Mouse (Mus musculus): ENCODE results near the gene Pdlim5. TPM values are rescaled to one million over a fixed set of nuclear protein-coding genes. Genes with fewer than 3 reads are reported as not detected.
"Not testable (repeated sequence)": the region's sequence is repeated elsewhere in the genome, so short reads cannot be mapped to it uniquely, and the experiment has no call there.

The Pdlim5 gene
- polyA plus RNA-seq (2014; fragmentation: Nextera tagmentation; extraction: Ambion mirVana) = 15.3 and 15.6 TPM in 2 replicates

DNA sequence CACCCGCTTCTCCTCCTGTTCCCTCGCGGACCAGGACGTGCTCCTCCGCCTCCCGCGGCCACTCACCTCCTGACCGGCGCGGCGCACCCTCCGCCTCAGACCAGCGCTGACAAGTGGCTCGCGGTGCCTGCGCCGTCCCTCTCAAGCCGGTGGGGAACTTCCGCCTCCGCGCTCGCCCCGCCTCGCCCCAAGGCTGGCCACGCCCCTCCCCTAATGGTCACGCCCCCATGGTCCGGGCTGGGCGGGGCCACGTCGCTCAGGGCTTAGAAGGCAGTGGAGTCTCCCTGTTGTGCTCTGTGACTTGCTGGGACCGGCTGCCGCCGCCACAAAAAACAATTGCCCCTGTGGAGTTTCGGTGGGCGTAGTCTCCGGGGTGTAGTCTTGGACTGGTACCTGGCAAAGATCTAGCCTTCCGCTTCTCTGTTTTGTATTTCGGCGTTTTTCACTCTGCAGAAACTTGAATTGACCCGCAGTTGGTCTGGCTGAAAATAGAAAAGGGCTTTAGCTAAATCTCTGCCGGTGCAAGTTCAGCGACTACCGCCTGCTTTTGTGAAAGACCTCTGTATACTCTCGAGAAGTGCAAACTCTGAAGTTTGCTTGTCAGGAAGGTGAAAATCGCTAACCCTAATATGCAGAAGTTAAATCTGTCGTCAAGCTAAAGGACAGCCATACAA, at the start of gene Pdlim5:
Gene Pdlim5, minus strand, starts transcription at position 177 of the 674 bp plus-strand sequence.
- Histone ChIP-seq H3K4me3 (ENCODE audit: low read depth, low read length) (peak within 1 kb of the TSS; percentile 70), H3K4me2 (ENCODE audit: low read depth, severe bottlenecking) (peak within 1 kb of the TSS; percentile 84), H3K9ac (ENCODE audit: low read length) (peak within 1 kb of the TSS; percentile 63), H3K27me3 (ENCODE audit: control insufficient read depth, insufficient read depth, low read length) (0 out of 2 replicates have a peak, but pooled peaks cover 6% of the 10 kb centered on the region), H3K36me3 (ENCODE audit: control insufficient read depth, insufficient read depth, low read length) (no peaks in the 10 kb centered on the region), H3K9me3 (ENCODE audit: control insufficient read depth, low read length) (no peaks in the 10 kb centered on the region), H3K27ac (replicated peaks; ENCODE audit: low read depth, low read length) (0 out of 2 replicates have a peak within 1 kb of the TSS, but pooled peaks have one; percentile 14), H3K4me1 (ENCODE audit: control insufficient read depth, insufficient read depth, low read length) (no peaks in the 10 kb centered on the region)
- DNase-seq (ENCODE audit: low spot score) (peak; percentile 97), ATAC-seq (ENCODE audit: insufficient number of reproducible peaks, low FRiP score, low TSS enrichment, low read depth) (peak; percentile 99)
- WGBS = under 1% methylated on average over 45 of the region's 46 CpGs

- Histone ChIP-seq H3K27me3 (ENCODE audit: control insufficient read depth, insufficient read depth, low read length) (no peaks in the 10 kb centered on the region), H3K9me3 (ENCODE audit: control insufficient read depth, low read length) (no peaks in the 10 kb centered on the region), H3K9ac (ENCODE audit: low read length) (no peak overlapping the region), H3K27ac (replicated peaks; ENCODE audit: low read depth, low read length) (no peak overlapping the region), H3K4me1 (ENCODE audit: control insufficient read depth, insufficient read depth, low read length) (no peaks in the 10 kb centered on the region), H3K4me2 (ENCODE audit: low read depth, severe bottlenecking) (no peak overlapping the region), H3K4me3 (ENCODE audit: low read depth, low read length) (no peak overlapping the region), H3K36me3 (ENCODE audit: control insufficient read depth, insufficient read depth, low read length) (no peaks in the 10 kb centered on the region)
- ATAC-seq (ENCODE audit: insufficient number of reproducible peaks, low FRiP score, low TSS enrichment, low read depth) = no peak
- 37% methylated on average over 4 of the region's 4 CpGs for WGBS
- DNase-seq (ENCODE audit: low spot score) = no peak
Measured at GRCm38 (mm10) chr3:142443710-142444043, 48.2 kb upstream of the Pdlim5 start.

GRCm38 (mm10) chr3:142443006-142443709, 47.7 kb upstream of the Pdlim5 start:
- WGBS = 10% methylated on average over 12 of the region's 12 CpGs
- ATAC-seq (ENCODE audit: insufficient number of reproducible peaks, low FRiP score, low TSS enrichment, low read depth) (no peak), DNase-seq (ENCODE audit: low spot score) (peak; percentile 89)
- Histone ChIP-seq H3K4me3 (ENCODE audit: low read depth, low read length) (no peak overlapping the region), H3K27ac (replicated peaks; ENCODE audit: low read depth, low read length) (no peak overlapping the region), H3K9ac (ENCODE audit: low read length) (no peak overlapping the region), H3K36me3 (ENCODE audit: control insufficient read depth, insufficient read depth, low read length) (no peaks in the 10 kb centered on the region), H3K4me1 (ENCODE audit: control insufficient read depth, insufficient read depth, low read length) (no peaks in the 10 kb centered on the region), H3K4me2 (ENCODE audit: low read depth, severe bottlenecking) (no peak overlapping the region), H3K27me3 (ENCODE audit: control insufficient read depth, insufficient read depth, low read length) (no peaks in the 10 kb centered on the region), H3K9me3 (ENCODE audit: control insufficient read depth, low read length) (no peaks in the 10 kb centered on the region)

GRCm38 (mm10) chr3:142442161-142442560, 46.7 kb upstream of the Pdlim5 start:
- Histone ChIP-seq H3K4me3 (ENCODE audit: low read depth, low read length) (no peak overlapping the region), H3K36me3 (ENCODE audit: control insufficient read depth, insufficient read depth, low read length) (no peaks in the 10 kb centered on the region), H3K4me2 (ENCODE audit: low read depth, severe bottlenecking) (no peak overlapping the region), H3K4me1 (ENCODE audit: control insufficient read depth, insufficient read depth, low read length) (no peaks in the 10 kb centered on the region), H3K27me3 (ENCODE audit: control insufficient read depth, insufficient read depth, low read length) (no peaks in the 10 kb centered on the region), H3K9me3 (ENCODE audit: control insufficient read depth, low read length) (no peaks in the 10 kb centered on the region), H3K27ac (replicated peaks; ENCODE audit: low read depth, low read length) (no peak overlapping the region), H3K9ac (ENCODE audit: low read length) (no peak overlapping the region)
- ATAC-seq (ENCODE audit: insufficient number of reproducible peaks, low FRiP score, low TSS enrichment, low read depth) (no peak), DNase-seq (ENCODE audit: low spot score) (no peak)
- 89% methylated on average over 7 of the region's 7 CpGs for WGBS

GRCm38 (mm10) chr3:142441142-142441541, 45.6 kb upstream of the Pdlim5 start:
- 57% methylated on average over 5 of the region's 5 CpGs for WGBS
- Histone ChIP-seq H3K27ac (replicated peaks; ENCODE audit: low read depth, low read length) (no peak overlapping the region), H3K36me3 (ENCODE audit: control insufficient read depth, insufficient read depth, low read length) (no peaks in the 10 kb centered on the region), H3K27me3 (ENCODE audit: control insufficient read depth, insufficient read depth, low read length) (no peaks in the 10 kb centered on the region), H3K9me3 (ENCODE audit: control insufficient read depth, low read length) (no peaks in the 10 kb centered on the region), H3K4me2 (ENCODE audit: low read depth, severe bottlenecking) (no peak overlapping the region), H3K4me3 (ENCODE audit: low read depth, low read length) (no peak overlapping the region), H3K9ac (ENCODE audit: low read length) (no peak overlapping the region), H3K4me1 (ENCODE audit: control insufficient read depth, insufficient read depth, low read length) (no peaks in the 10 kb centered on the region)
- DNase-seq (ENCODE audit: low spot score) = no peak
- no peak for ATAC-seq (ENCODE audit: insufficient number of reproducible peaks, low FRiP score, low TSS enrichment, low read depth)

DNA sequence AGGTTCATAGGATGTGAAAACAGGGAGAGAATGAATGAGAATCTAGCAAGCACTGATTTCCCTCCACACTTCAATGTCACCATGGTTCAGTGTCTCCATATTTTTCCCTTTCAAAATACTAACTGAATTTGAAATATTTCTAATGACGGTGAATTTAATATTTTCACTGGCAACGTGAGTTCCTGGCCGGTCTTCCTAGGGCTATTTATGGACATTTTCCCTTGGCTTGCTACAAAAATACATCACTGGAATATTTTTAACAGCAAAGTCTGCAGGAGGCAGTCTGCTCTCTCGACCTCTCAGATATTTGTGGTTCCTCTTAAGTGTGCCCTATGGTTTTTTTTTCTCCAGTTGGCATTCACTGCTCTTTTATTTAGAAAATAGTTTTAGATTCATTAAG, 44.7 kb upstream of the Pdlim5 start:
- no peak overlapping the region for H3K4me3 ChIP-seq (ENCODE audit: low read depth, low read length)
- WGBS = 76% methylated on average over 4 of the region's 4 CpGs
- H3K9ac ChIP-seq (ENCODE audit: low read length) = no peak overlapping the region
- H3K4me2 ChIP-seq (ENCODE audit: low read depth, severe bottlenecking) = no peak overlapping the region
- no peak overlapping the region for H3K27ac ChIP-seq (replicated peaks; ENCODE audit: low read depth, low read length)
- H3K9me3 ChIP-seq (ENCODE audit: control insufficient read depth, low read length) = no peaks in the 10 kb centered on the region
- no peaks in the 10 kb centered on the region for H3K36me3 ChIP-seq (ENCODE audit: control insufficient read depth, insufficient read depth, low read length)
- no peaks in the 10 kb centered on the region for H3K27me3 ChIP-seq (ENCODE audit: control insufficient read depth, insufficient read depth, low read length)
- no peaks in the 10 kb centered on the region for H3K4me1 ChIP-seq (ENCODE audit: control insufficient read depth, insufficient read depth, low read length)
- ATAC-seq (ENCODE audit: insufficient number of reproducible peaks, low FRiP score, low TSS enrichment, low read depth) (no peak), DNase-seq (ENCODE audit: low spot score) (no peak)

DNA sequence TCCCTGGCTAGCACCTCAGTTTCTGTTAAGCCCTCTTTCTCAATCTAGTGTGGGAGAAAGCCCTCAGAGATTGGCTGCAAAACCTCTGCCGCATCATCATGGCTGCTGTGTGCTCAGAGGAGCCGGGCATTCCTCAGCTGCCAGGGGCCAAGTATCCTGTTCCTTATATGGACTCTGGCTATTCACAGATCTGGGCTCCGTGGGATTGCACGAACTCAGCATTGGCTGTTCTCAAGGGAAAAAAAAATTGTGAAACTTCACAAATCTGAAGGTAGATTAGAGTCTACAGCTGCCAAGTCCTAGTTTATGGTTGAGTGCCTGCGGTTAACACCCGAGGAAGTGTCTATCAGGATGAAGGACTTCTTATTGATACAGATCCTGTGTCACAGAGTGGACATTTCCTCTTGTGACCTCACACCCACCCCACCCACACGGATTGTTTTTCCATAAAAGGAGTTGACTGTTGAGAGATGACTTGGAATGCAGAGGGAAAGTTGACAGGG, 44.1 kb upstream of the Pdlim5 start:
- 47% methylated on average over 7 of the region's 7 CpGs for WGBS
- ATAC-seq (ENCODE audit: insufficient number of reproducible peaks, low FRiP score, low TSS enrichment, low read depth) = no peak
- Histone ChIP-seq H3K9ac (ENCODE audit: low read length) (no peak overlapping the region), H3K4me3 (ENCODE audit: low read depth, low read length) (no peak overlapping the region), H3K36me3 (ENCODE audit: control insufficient read depth, insufficient read depth, low read length) (no peaks in the 10 kb centered on the region), H3K4me1 (ENCODE audit: control insufficient read depth, insufficient read depth, low read length) (no peaks in the 10 kb centered on the region), H3K4me2 (ENCODE audit: low read depth, severe bottlenecking) (no peak overlapping the region), H3K27ac (replicated peaks; ENCODE audit: low read depth, low read length) (no peak overlapping the region), H3K9me3 (ENCODE audit: control insufficient read depth, low read length) (no peaks in the 10 kb centered on the region), H3K27me3 (ENCODE audit: control insufficient read depth, insufficient read depth, low read length) (no peaks in the 10 kb centered on the region)
- no peak for DNase-seq (ENCODE audit: low spot score)

GRCm38 (mm10) chr3:142438630-142439029, 43.1 kb upstream of the Pdlim5 start:
- not testable (repeated sequence) for H3K4me1 ChIP-seq (ENCODE audit: control insufficient read depth, insufficient read depth, low read length); ATAC-seq (ENCODE audit: insufficient number of reproducible peaks, low FRiP score, low TSS enrichment, low read depth); H3K9ac ChIP-seq (ENCODE audit: low read length); H3K4me2 ChIP-seq (ENCODE audit: low read depth, severe bottlenecking); H3K9me3 ChIP-seq (ENCODE audit: control insufficient read depth, low read length); DNase-seq (ENCODE audit: low spot score); H3K36me3 ChIP-seq (ENCODE audit: control insufficient read depth, insufficient read depth, low read length); H3K27ac ChIP-seq (replicated peaks; ENCODE audit: low read depth, low read length); H3K27me3 ChIP-seq (ENCODE audit: control insufficient read depth, insufficient read depth, low read length); H3K4me3 ChIP-seq (ENCODE audit: low read depth, low read length)
- 91% methylated on average over 8 of the region's 8 CpGs for WGBS

All from limb, embryonic 11.5 days (tissue).